Mouse (Mus musculus) thymus, adult 2 months (tissue): ENCODE results near the gene Rtn4r.

Experiments
- CTCF ChIP-seq: fragments of 200-500 bp; IDR thresholded peaks from 2 replicates; pipeline ENCODE4 v1.5.1; 2012; ENCODE audit warnings: mild to moderate bottlenecking, control low read depth, low read length, moderate library complexity, borderline replicate concordance; ENCODE audit not compliant: control insufficient read depth, poor library complexity, insufficient read depth; ENCODE audit errors: extremely low read depth
- POLR2A ChIP-seq: fragments of 200-500 bp; IDR thresholded peaks from 2 replicates; pipeline ENCODE4 v1.6.1; 2012; ENCODE audit warnings: mild to moderate bottlenecking, low read length, control low read depth, moderate library complexity; ENCODE audit not compliant: control insufficient read depth, poor library complexity, insufficient read depth; ENCODE audit errors: extremely low read depth

DNA sequence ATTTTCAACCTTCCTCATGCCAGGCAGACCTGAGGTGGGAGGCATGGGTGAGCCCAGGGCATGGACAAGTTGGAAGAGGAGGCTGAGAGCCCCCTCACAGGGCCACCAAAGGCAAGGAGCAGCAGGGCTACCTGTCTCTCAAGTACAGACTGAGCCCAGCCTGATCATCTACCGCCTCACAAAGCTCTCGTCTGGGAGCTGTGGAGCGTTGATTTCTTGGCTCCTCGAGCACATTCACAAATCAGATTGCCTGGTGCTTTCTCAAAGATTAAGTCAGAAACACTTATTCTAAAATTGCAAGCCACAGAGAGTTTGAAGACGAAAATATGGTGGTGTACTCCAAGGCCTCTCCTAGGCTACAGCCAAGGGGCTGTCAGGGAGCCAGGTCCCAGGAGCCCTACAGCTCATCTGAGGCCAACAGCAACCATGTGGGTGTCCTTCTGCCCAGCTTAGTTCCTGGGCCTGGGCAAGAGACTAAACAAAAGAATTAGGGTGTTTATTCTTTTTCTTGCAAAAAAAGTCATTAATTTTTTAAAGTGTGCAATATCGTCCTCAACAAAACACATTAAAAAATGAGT lies 39.3 kb downstream of the Rtn4r start:
- TF ChIP-seq POLR2A: no peak
- TF ChIP-seq CTCF: no peak
